Mouse (Mus musculus) heart, adult 2 months (tissue): Measurements from ENCODE around the gene Gm4924. TPM values are rescaled to one million over a fixed set of nuclear protein-coding genes. Genes with fewer than 3 reads are reported as not detected.

ENCODE experiments used
- DNase-seq, 2 experiments: peaks; one replicate each; pipeline ENCODE4 v3.0.0; 2021
- H3K27ac ChIP-seq: fragments of 200-600 bp; 2 replicates; pipeline ENCODE4 v1.8.1; 2022
- H3K27me3 ChIP-seq: fragments of 200-500 bp; 2 replicates; pipeline ENCODE4 v1.6.1; 2012; ENCODE audit warnings: mild to moderate bottlenecking, low read length, inconsistent platforms, mixed read lengths; ENCODE audit not compliant: control insufficient read depth, insufficient read depth
- H3K36me3 ChIP-seq: fragments of 200-500 bp; 2 replicates; pipeline ENCODE4 v1.6.1; 2012; ENCODE audit warnings: low read length, inconsistent platforms; ENCODE audit not compliant: control insufficient read depth, insufficient read depth
- H3K4me1 ChIP-seq: fragments of 200-500 bp; 2 replicates; pipeline ENCODE4 v1.6.1; 2011; ENCODE audit warnings: low read length; ENCODE audit not compliant: control insufficient read depth, insufficient read depth
- H3K4me3 ChIP-seq: fragments of 200-600 bp; 2 replicates; pipeline ENCODE4 v1.8.1; 2022
- H3K79me2 ChIP-seq: fragments of 200-500 bp; replicated peaks from 2 replicates; pipeline ENCODE4 v1.6.1; 2012; ENCODE audit warnings: mild to moderate bottlenecking, inconsistent platforms, low read length, moderate library complexity, mixed read lengths; ENCODE audit not compliant: control insufficient read depth, insufficient read depth
- H3K9ac ChIP-seq: fragments of 200-500 bp; 2 replicates; pipeline ENCODE4 v1.6.1; 2012; ENCODE audit warnings: low read depth, mild to moderate bottlenecking, control low read depth, inconsistent platforms, low read length, mixed read lengths
- CTCF ChIP-seq: fragments of 200-600 bp; IDR thresholded peaks from 2 replicates; pipeline ENCODE4 v1.8.1; 2022; ENCODE audit warnings: antibody characterized with exemption, mild to moderate bottlenecking, moderate library complexity
- EP300 ChIP-seq: fragments of 200-500 bp; IDR thresholded peaks from 2 replicates; pipeline ENCODE4 v1.6.1; 2011; ENCODE audit warnings: low read depth, low read length, control low read depth; ENCODE audit not compliant: insufficient read depth
- POLR2A ChIP-seq: fragments of 200-500 bp; IDR thresholded peaks from 2 replicates; pipeline ENCODE4 v1.6.1; 2011; ENCODE audit warnings: mild to moderate bottlenecking, low read depth, low read length, control low read depth; ENCODE audit not compliant: insufficient read depth
- WGBS: fragments of 180-500 bp; shearing (Covaris S2); methylation state at CpG from one replicate; pipeline ENCODE4 v1.1.7; 2018; 5-methylcytosine and 5-hydroxymethylcytosine counted together
- intact Hi-C: fragments of 180-260 bp; cut with DNase I; formaldehyde crosslinking; loops from one replicate; pipeline ENCODE4 v1.15.1; 2025
- long read RNA-seq: library from polyadenylated mRNA; stranded (forward); transcript quantifications from one replicate; pipeline ENCODE4 v2.0.0, GENCODE M21; 2021
- polyA plus RNA-seq: library from polyadenylated mRNA; depleted of rRNA; stranded (reverse); fragments of >200 nt; gene quantifications from 2 replicates; pipeline ENCODE4 v1.2.3, GENCODE M21; 2012; rRNA removed
- total RNA-seq, 2 experiments: library from RNA; stranded (reverse); gene quantifications; 2 replicates each; pipeline ENCODE4 v1.2.3; 2021

The Gm4924 gene
- 1 to 10 TPM; 2.1 to 2.4 TPM for total RNA-seq
- polyA plus RNA-seq: 0.16 and 1.1 TPM in 2 replicates
- long read RNA-seq, partial matches to known transcripts: 0 of 3 reads
- long read RNA-seq, other reads (novel, unspliced or antisense): 2 of 3 reads

- DNase-seq: peak; percentile 76 to 84
- Histone ChIP-seq H3K79me2 (no peaks in the 10 kb centered on the region; the same call in 1 of the 2 replicates), H3K36me3 (no peaks in the 10 kb centered on the region), H3K27me3 (no peaks in the 10 kb centered on the region), H3K4me1 (no peaks in the 10 kb centered on the region), H3K9ac (peak within 1 kb of the TSS; percentile 89), H3K4me3 (peak within 1 kb of the TSS; percentile 80), H3K27ac (peak within 1 kb of the TSS; percentile 88)
- TF ChIP-seq CTCF (no peak), EP300 (no peak), POLR2A (peak; percentile 73)
- WGBS: 2% methylated on average over 34 of the region's 34 CpGs
- intact Hi-C loops: no loop called here
Measured at GRCm38 (mm10) chr10:82354083-82355010, at the start of gene Gm4924. Gm4924 (plus strand) TSS chr10:82354255.

- H3K4me1 ChIP-seq: no peaks in the 10 kb centered on the region
- no peak for DNase-seq
- intact Hi-C loops: no loop called here
- no peaks in the 10 kb centered on the region for H3K79me2 ChIP-seq
- H3K9ac ChIP-seq: no peak within 1 kb of the TSS
- TF ChIP-seq POLR2A (no peak), CTCF (no peak), EP300 (no peak)
- H3K36me3 ChIP-seq: no peaks in the 10 kb centered on the region
- WGBS: 85% methylated on average over 1 of the region's 1 CpGs
- H3K4me3 ChIP-seq: no peak within 1 kb of the TSS
- no peaks in the 10 kb centered on the region for H3K27me3 ChIP-seq
- H3K27ac ChIP-seq: no peak within 1 kb of the TSS
Measured at GRCm38 (mm10) chr10:82316482-82316881, 37.6 kb upstream of the Gm4924 start, which contains the start of gene 4932415D10Rik. 4932415D10Rik (minus strand) TSS chr10:82316582.

- DNase-seq: no peak
- TF ChIP-seq CTCF (peak; percentile 15; the same call in 1 of the 2 replicates), EP300 (no peak), POLR2A (no peak)
- Histone ChIP-seq H3K4me1 (no peaks in the 10 kb centered on the region), H3K27me3 (no peaks in the 10 kb centered on the region), H3K36me3 (no peaks in the 10 kb centered on the region), H3K27ac (no peak overlapping the region), H3K9ac (no peak overlapping the region), H3K4me3 (no peak overlapping the region), H3K79me2 (no peaks in the 10 kb centered on the region)
- intact Hi-C loops: no loop called here
- 42% methylated on average over 3 of the region's 3 CpGs for WGBS
Measured at GRCm38 (mm10) chr10:82320134-82320533, 33.9 kb upstream of the Gm4924 start.

- intact Hi-C loops: no loop called here
- H3K4me1 ChIP-seq: no peaks in the 10 kb centered on the region
- H3K27me3 ChIP-seq: no peaks in the 10 kb centered on the region
- no peak overlapping the region for H3K4me3 ChIP-seq
- no peak overlapping the region for H3K9ac ChIP-seq
- no peaks in the 10 kb centered on the region for H3K79me2 ChIP-seq
- WGBS: 80% methylated on average over 5 of the region's 5 CpGs
- DNase-seq: no peak
- no peak overlapping the region for H3K27ac ChIP-seq
- no peak for TF ChIP-seq CTCF
- H3K36me3 ChIP-seq: no peaks in the 10 kb centered on the region
Measured at GRCm38 (mm10) chr10:82329826-82330225, 24.2 kb upstream of the Gm4924 start.

- TF ChIP-seq CTCF (no peak), EP300 (no peak), POLR2A (no peak)
- Histone ChIP-seq H3K27ac (no peak overlapping the region), H3K9ac (no peak overlapping the region), H3K36me3 (no peaks in the 10 kb centered on the region), H3K4me3 (no peak overlapping the region), H3K79me2 (no peaks in the 10 kb centered on the region; the same call in 1 of the 2 replicates), H3K27me3 (no peaks in the 10 kb centered on the region), H3K4me1 (no peaks in the 10 kb centered on the region)
- DNase-seq: no peak
- intact Hi-C loops: no loop called here
- WGBS: 96% methylated on average over 4 of the region's 4 CpGs
Measured at GRCm38 (mm10) chr10:82355401-82355800, 1.3 kb downstream of the Gm4924 start.

- 85% methylated on average over 9 of the region's 9 CpGs for WGBS
- H3K4me3 ChIP-seq: no peak overlapping the region
- no peak overlapping the region for H3K9ac ChIP-seq
- H3K4me1 ChIP-seq: no peaks in the 10 kb centered on the region
- H3K36me3 ChIP-seq: no peaks in the 10 kb centered on the region
- no peak overlapping the region for H3K27ac ChIP-seq
- TF ChIP-seq POLR2A: no peak
- TF ChIP-seq EP300: no peak
- no peak for TF ChIP-seq CTCF
- no peak for DNase-seq
- no peaks in the 10 kb centered on the region; the same call in 1 of the 2 replicates for H3K79me2 ChIP-seq
- intact Hi-C loops: no loop called here
- H3K27me3 ChIP-seq: no peaks in the 10 kb centered on the region
Measured at GRCm38 (mm10) chr10:82361911-82362310, 7.9 kb downstream of the Gm4924 start.
